Mouse (Mus musculus) erythroblast, embryonic 14.5 days (primary cell): ENCODE data around the gene Rims1.

Experiments
- GATA1 ChIP-seq: IDR thresholded peaks from 2 replicates; pipeline ENCODE4 v1.6.1; 2012; ENCODE audit warnings: low read length, inconsistent platforms, mixed read lengths
- TAL1 ChIP-seq: IDR thresholded peaks from 3 replicates; pipeline ENCODE4 v1.6.1; 2012; ENCODE audit warnings: low read length, inconsistent platforms, mixed read lengths

GRCm38 (mm10) chr1:22695046-22695445 is 110.7 kb downstream of the Rims1 start:
- TF ChIP-seq GATA1 (no peak), TAL1 (no peak)
